Mouse (Mus musculus) heart, embryonic 16.5 days (tissue): ENCODE results near the gene Gm20388. TPM values are rescaled to one million over a fixed set of nuclear protein-coding genes. Genes with fewer than 3 reads are reported as not detected.
"Not testable (repeated sequence)": the region's sequence is repeated elsewhere in the genome, so short reads cannot be mapped to it uniquely, and the experiment has no call there.

Experiments used
- ATAC-seq: fragments of 200-750 bp; cut with Nextera tagmentation; replicated peaks from 2 replicates; pipeline ENCODE4 v1.8.0; 2017; ENCODE audit warnings: moderate number of reproducible peaks; ENCODE audit not compliant: insufficient read depth, low FRiP score; ENCODE audit errors: extremely low read depth
- H3K27ac ChIP-seq: fragments of 300-500 bp; sonication (generic); 2 replicates; pipeline ENCODE4 v1.5.1; 2014; ENCODE audit warnings: mild to moderate bottlenecking, low read length, control low read depth, moderate library complexity
- H3K27me3 ChIP-seq: fragments of 300-500 bp; sonication (generic); 2 replicates; pipeline ENCODE4 v1.6.1; 2014; ENCODE audit warnings: low read length, mixed read lengths; ENCODE audit not compliant: control insufficient read depth, insufficient read depth
- H3K36me3 ChIP-seq: fragments of 300-500 bp; sonication (generic); 2 replicates; pipeline ENCODE4 v1.6.1; 2014; ENCODE audit not compliant: control insufficient read depth, insufficient read depth
- H3K4me1 ChIP-seq: fragments of 300-500 bp; sonication (generic); 2 replicates; pipeline ENCODE4 v1.6.1; 2014; ENCODE audit warnings: low read length, mixed read lengths; ENCODE audit not compliant: control insufficient read depth, insufficient read depth
- H3K4me2 ChIP-seq: fragments of 300-500 bp; sonication (generic); 2 replicates; pipeline ENCODE4 v1.6.1; 2014; ENCODE audit warnings: low read depth, mild to moderate bottlenecking, control low read depth, low read length
- H3K4me3 ChIP-seq: fragments of 300-500 bp; sonication (generic); 2 replicates; pipeline ENCODE4 v1.5.1; 2014; ENCODE audit warnings: mild to moderate bottlenecking, control low read depth, low read length
- H3K9ac ChIP-seq: fragments of 300-500 bp; sonication (generic); 2 replicates; pipeline ENCODE4 v1.6.1; 2014; ENCODE audit warnings: low read length, control low read depth
- H3K9me3 ChIP-seq: fragments of 300-500 bp; sonication (generic); replicated peaks from 2 replicates; pipeline ENCODE4 v1.6.1; 2016; ENCODE audit warnings: low read length; ENCODE audit not compliant: control insufficient read depth
- WGBS: fragments of 180-500 bp; shearing (Covaris S2); extraction: QIAGEN DNeasy Blood & Tissue Kit; methylation state at CpG from one replicate; pipeline ENCODE4 v1.1.7; 2014; 5-methylcytosine and 5-hydroxymethylcytosine counted together
- polyA plus RNA-seq: library from polyadenylated mRNA; unstranded; fragments of >200 nt; fragmentation: Nextera tagmentation; extraction: Ambion mirVana; gene quantifications from 2 replicates; pipeline ENCODE4 v1.2.1, GENCODE M21; 2015

Gm20388 gene
- polyA plus RNA-seq, 1 experiment from 2014 or later = 4.5 TPM

- H3K9ac ChIP-seq = peak overlapping the region; percentile 87
- H3K4me1 ChIP-seq = peaks cover 12% of the 10 kb centered on the region
- no peaks in the 10 kb centered on the region for H3K27me3 ChIP-seq
- H3K9me3 ChIP-seq = no peaks in the 10 kb centered on the region
- H3K4me3 ChIP-seq = peak overlapping the region; percentile 86
- WGBS = under 1% methylated on average over 47 of the region's 47 CpGs
- no peaks in the 10 kb centered on the region for H3K36me3 ChIP-seq
- peak overlapping the region; percentile 67; the same call in 1 of the 2 replicates for H3K27ac ChIP-seq
- peak; percentile 93 for ATAC-seq
- peak overlapping the region; percentile 84 for H3K4me2 ChIP-seq
Measured at GRCm38 (mm10) chr8:121585159-121585825, 1674.7 kb downstream of the Gm20388 start.

- H3K9ac ChIP-seq = no peak overlapping the region
- 71% methylated on average over 4 of the region's 4 CpGs for WGBS
Measured at GRCm38 (mm10) chr8:121588750-121589149, 1678.1 kb downstream of the Gm20388 start.

GRCm38 (mm10) chr8:121589205-121589726, 1678.6 kb downstream of the Gm20388 start:
- Histone ChIP-seq H3K27me3 (no peaks in the 10 kb centered on the region), H3K9me3 (no peaks in the 10 kb centered on the region), H3K4me2 (no peak overlapping the region), H3K9ac (no peak overlapping the region), H3K27ac (no peak overlapping the region), H3K4me3 (no peak overlapping the region), H3K4me1 (peaks cover 28% of the 10 kb centered on the region), H3K36me3 (0 out of 2 replicates have a peak, but pooled peaks cover 4% of the 10 kb centered on the region)
- no peak for ATAC-seq
- 37% methylated on average over 2 of the region's 2 CpGs for WGBS

More at GRCm38 (mm10) chr8:121588750-121589149, 1678.1 kb downstream of the Gm20388 start:
- ATAC-seq = no peak
- Histone ChIP-seq H3K4me1 (peaks cover 28% of the 10 kb centered on the region), H3K36me3 (0 out of 2 replicates have a peak, but pooled peaks cover 4% of the 10 kb centered on the region), H3K27me3 (no peaks in the 10 kb centered on the region), H3K4me3 (no peak overlapping the region), H3K4me2 (no peak overlapping the region), H3K9me3 (no peaks in the 10 kb centered on the region), H3K27ac (no peak overlapping the region)

GRCm38 (mm10) chr8:121590203-121591177, 1679.8 kb downstream of the Gm20388 start, which contains the start of gene Map1lc3b:
Gene Map1lc3b, plus strand, starts transcription at chr8:121590361.
- ATAC-seq = peak; percentile 87
- Histone ChIP-seq H3K4me1 (peaks cover 24% of the 10 kb centered on the region), H3K27me3 (no peaks in the 10 kb centered on the region), H3K9ac (peak within 1 kb of the TSS; percentile 92), H3K4me3 (peak within 1 kb of the TSS; percentile 93), H3K4me2 (peak within 1 kb of the TSS; percentile 93), H3K36me3 (peaks cover 14% of the 10 kb centered on the region; the same call in 1 of the 2 replicates), H3K9me3 (no peaks in the 10 kb centered on the region), H3K27ac (peak within 1 kb of the TSS; percentile 78)
- under 1% methylated on average over 91 of the region's 94 CpGs for WGBS

GRCm38 (mm10) chr8:121591178-121592066, 1680.8 kb downstream of the Gm20388 start:
- Histone ChIP-seq H3K27me3 (no peaks in the 10 kb centered on the region), H3K4me1 (peaks cover 21% of the 10 kb centered on the region), H3K36me3 (peaks cover 17% of the 10 kb centered on the region; the same call in 1 of the 2 replicates), H3K9me3 (no peaks in the 10 kb centered on the region), H3K4me3 (peak overlapping the region; percentile 93), H3K27ac (peak overlapping the region; percentile 57), H3K9ac (peak overlapping the region; percentile 92), H3K4me2 (peak overlapping the region; percentile 93)
- ATAC-seq = 0 out of 2 replicates have a peak, but pooled peaks have one; percentile 12
- WGBS = 13% methylated on average over 20 of the region's 20 CpGs

- H3K27me3 ChIP-seq = no peaks in the 10 kb centered on the region
- no peak for ATAC-seq
- peaks cover 21% of the 10 kb centered on the region for H3K4me1 ChIP-seq
- peaks cover 23% of the 10 kb centered on the region for H3K36me3 ChIP-seq
- no peak overlapping the region for H3K9ac ChIP-seq
- 88% methylated on average over 5 of the region's 5 CpGs for WGBS
- H3K9me3 ChIP-seq = no peaks in the 10 kb centered on the region
- 0 out of 2 replicates have a peak overlapping the region, but pooled peaks have one; percentile 11 for H3K27ac ChIP-seq
- no peak overlapping the region for H3K4me3 ChIP-seq
- no peak overlapping the region for H3K4me2 ChIP-seq
Measured at GRCm38 (mm10) chr8:121593293-121593692, 1682.7 kb downstream of the Gm20388 start.

- no peak for ATAC-seq
- 61% methylated on average over 9 of the region's 9 CpGs for WGBS
- 0 out of 2 replicates have a peak overlapping the region, but pooled peaks have one; percentile 17 for H3K27ac ChIP-seq
- no peaks in the 10 kb centered on the region for H3K27me3 ChIP-seq
- peaks cover 21% of the 10 kb centered on the region for H3K4me1 ChIP-seq
- H3K9me3 ChIP-seq = no peaks in the 10 kb centered on the region
- no peak overlapping the region for H3K9ac ChIP-seq
- H3K36me3 ChIP-seq = peaks cover 23% of the 10 kb centered on the region
- no peak overlapping the region for H3K4me2 ChIP-seq
- no peak overlapping the region for H3K4me3 ChIP-seq
Measured at GRCm38 (mm10) chr8:121593983-121594382, 1683.3 kb downstream of the Gm20388 start.

- H3K4me3 ChIP-seq, H3K27me3 ChIP-seq, H3K9me3 ChIP-seq, H3K4me2 ChIP-seq, H3K4me1 ChIP-seq, H3K9ac ChIP-seq, H3K27ac ChIP-seq, ATAC-seq: not testable (repeated sequence)
- 65% methylated on average over 2 of the region's 2 CpGs for WGBS
- peaks cover 48% of the 10 kb centered on the region for H3K36me3 ChIP-seq
Measured at GRCm38 (mm10) chr8:121597492-121597891, 1686.9 kb downstream of the Gm20388 start.
